Mouse (Mus musculus): ENCODE results near the gene Etnk2. TPM values are rescaled to one million over a fixed set of nuclear protein-coding genes. Genes with fewer than 3 reads are reported as not detected.

Gene Etnk2
- total RNA-seq, 2 experiments from 2014 or later: 0.21 to 0.52 TPM

- DNase-seq: peak in 1 of 2 experiments; percentile 17
Measured at GRCm38 (mm10) chr1:133417113-133417512, 53.7 kb downstream of the Etnk2 start.

GRCm38 (mm10) chr1:133417539-133417938 lies 54.2 kb downstream of the Etnk2 start:
- DNase-seq: peak in 1 of 2 experiments; percentile 30

DNA sequence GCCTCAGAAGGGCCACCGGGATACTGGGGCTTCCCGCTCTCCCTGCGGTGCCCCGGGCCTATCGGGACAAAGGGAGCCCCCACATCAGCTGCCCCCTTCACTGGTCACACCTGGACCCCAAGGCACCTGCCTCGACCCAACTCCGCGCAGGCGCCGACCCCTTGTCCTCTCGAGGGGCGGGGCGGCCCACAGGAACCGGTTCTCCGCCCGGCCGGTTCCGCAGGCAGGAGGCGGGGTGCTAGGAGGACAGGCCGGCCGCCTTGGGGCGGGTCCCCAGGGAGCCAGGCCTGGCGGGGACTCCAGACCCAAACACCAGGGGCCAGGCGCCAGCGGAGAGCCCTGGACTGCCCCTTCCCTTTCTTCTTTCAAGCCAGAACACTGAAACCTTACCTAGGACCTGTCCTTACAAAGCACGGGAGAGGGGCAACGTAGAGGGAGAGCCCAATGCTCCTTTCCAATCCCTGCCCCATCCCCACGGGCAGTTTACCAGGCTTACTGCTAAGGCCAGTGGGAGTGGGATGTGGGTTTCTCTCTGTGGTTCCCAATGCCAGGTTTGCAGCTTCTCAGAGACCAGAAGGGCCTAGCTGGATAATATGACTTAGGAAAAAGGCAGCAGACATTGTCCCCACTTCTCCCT lies 54.9 kb downstream of the Etnk2 start:
- DNase-seq: peak; percentile 86 to 92

- peak in 1 of 2 experiments; percentile 8 for DNase-seq
Measured at GRCm38 (mm10) chr1:133419178-133419834, 55.9 kb downstream of the Etnk2 start.

DNA sequence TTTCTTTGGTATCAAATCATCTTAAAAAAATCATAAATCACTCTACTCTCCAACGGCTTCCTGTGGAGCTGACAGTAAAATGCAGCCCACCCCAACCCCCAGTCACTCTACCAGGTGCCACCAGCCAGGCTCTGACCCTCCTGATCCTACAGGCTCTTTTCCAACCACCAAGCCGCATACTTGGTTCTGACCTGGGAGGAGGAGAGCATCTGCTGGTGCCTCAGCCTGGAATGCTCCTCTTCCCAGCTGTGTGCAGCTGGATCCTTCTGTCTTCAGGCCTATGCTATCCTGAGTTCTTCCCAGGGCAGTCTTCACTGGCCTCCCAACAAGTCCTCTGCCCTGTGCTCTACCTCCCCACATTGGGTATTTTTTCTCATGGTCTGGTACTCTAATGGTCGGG lies 57.1 kb downstream of the Etnk2 start:
- peak; percentile 47 to 64 for DNase-seq

DNA sequence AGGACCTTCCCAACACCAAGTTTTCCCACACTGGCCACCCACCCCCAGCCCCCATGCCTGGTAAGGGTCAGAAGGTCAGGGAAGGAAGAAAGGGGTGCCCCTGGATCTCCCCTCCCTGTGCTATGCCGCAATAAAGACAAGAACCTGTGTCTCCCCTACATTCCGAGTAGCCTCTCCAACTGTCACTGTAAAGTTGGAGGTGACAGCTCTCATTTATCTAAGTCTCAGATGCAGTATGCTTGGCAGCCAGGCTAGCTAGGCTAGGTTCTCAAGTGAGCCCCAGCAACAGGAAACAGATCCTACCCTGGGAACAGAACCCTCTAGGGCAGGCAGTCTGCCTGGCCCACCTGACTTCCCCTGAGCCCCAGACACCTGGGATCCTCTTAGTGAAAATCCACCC lies 57.7 kb downstream of the Etnk2 start:
- DNase-seq: peak in 1 of 2 experiments; percentile 10

- DNase-seq: peak in 1 of 2 experiments; percentile 39
Measured at GRCm38 (mm10) chr1:133421975-133422570, 58.7 kb downstream of the Etnk2 start.

- peak; percentile 75 to 78 for DNase-seq
Measured at GRCm38 (mm10) chr1:133422615-133423161, 59.3 kb downstream of the Etnk2 start.

DNA sequence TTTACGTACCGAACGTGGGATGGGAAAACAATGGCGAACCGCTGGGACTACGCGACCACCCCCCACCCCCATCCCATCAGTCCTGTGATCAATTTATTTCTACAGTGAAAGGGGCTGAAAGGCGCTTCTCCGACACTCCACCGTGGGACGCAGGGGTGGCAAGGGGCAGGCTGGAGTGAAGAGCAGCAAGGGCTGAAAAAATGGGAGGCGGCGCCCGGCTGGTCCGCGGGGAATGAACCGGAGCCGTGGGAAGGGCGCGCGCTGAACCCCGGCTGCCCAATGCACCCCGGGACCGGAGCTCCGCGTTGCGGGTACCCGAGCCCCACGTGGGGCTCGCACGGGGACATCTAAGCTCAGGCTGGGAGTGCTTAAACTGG lies 59.8 kb downstream of the Etnk2 start:
- no peak for DNase-seq

DNA sequence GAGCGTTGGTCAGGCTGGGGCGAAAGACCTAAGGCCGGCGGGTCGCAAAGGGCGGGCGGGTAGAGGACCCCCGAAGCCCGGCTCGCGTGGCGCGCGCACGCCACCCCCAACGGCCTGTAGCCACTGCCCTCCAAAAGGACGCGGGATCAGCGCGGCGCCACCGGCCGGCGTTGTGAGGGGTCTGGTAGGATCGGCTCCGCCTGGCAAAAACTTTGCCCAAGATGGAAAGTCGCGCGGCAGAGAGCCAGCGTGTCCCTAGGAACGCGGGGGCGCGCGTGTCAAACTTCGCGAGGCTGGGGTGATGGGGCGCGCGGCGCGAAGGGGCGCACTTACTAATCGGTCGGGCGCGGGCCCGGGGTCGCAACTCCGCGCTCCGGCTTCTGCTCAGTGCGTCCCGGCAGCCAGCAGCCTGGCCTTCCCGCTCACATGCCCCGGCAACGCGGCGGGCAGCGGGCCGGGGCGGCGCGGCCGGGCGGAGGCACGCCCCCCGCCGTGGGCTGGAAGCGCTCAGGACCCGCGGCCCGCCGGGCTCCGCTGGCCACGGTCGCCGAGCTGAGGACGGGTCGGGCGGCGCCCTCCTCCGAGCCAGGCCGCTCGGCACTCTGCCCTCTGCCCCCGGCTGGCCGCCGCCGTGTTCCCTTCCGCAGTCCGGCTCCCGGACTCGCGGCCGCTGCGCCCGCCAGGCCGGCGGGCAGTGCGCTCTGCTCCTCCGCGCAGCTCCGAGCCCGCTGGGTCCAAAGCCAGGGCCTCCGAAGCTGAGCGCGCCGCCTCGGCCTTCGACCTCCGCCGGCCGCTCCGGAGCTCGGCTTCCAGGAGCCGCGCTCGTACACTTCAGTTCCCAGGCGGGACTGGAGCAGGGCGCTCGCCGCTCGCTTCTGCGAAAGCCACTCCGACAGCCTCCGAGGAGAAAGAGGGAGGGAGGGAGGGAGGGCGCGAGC lies 60.4 kb downstream of the Etnk2 start, which contains the start of gene Sox13:
Gene Sox13, minus strand, starts transcription at position 835 of the 938 bp plus-strand sequence.
- peak; percentile 79 to 84 for DNase-seq

GRCm38 (mm10) chr1:133424547-133425140 lies 61.3 kb downstream of the Etnk2 start:
- DNase-seq: no peak

Other genes with a start within 250 kb of the Etnk2 start
- 10 to 100 TPM; 21.6 to 23.1 TPM for gene Ppp1r15b, start 232.4 kb upstream of the Etnk2 start, total RNA-seq (2021)
- gene Plekha6, start 199.4 kb upstream of the Etnk2 start, total RNA-seq (2021): 10 to 100 TPM; 40.5 to 47.7 TPM
- gene Golt1a, start 53.8 kb upstream of the Etnk2 start, total RNA-seq (2021): not detected
- not detected for gene Kiss1, start 41.7 kb upstream of the Etnk2 start, total RNA-seq (2021)
- gene Ren1, start 13.1 kb upstream of the Etnk2 start, total RNA-seq (2021): not detected
- gene Sox13, start 60.8 kb downstream of the Etnk2 start, total RNA-seq (2021): 10 to 100 TPM in 1 of 2 experiments, 1 to 10 TPM in 1; 9.8 to 10.8 TPM
- gene Snrpe, start 246.7 kb downstream of the Etnk2 start, total RNA-seq (2021): 10 to 100 TPM; 76.3 to 78.8 TPM